Mouse (Mus musculus) spleen, adult 2 months (tissue): Measurements from ENCODE around the gene Mr1. TPM values are rescaled to one million over a fixed set of nuclear protein-coding genes. Genes with fewer than 3 reads are reported as not detected.

Experiments used
- DNase-seq, 2 experiments: peaks; one replicate each; pipeline versions ENCODE4 v3.0.0 to v3.0.0-alpha.2; 2012 to 2021; ENCODE audit warnings: low spot score in 2 of 2, low read depth in 1 of 2
- H3K27ac ChIP-seq: fragments of 200-500 bp; 2 replicates; pipeline ENCODE4 v1.5.1; 2012; ENCODE audit warnings: low read length, inconsistent platforms; ENCODE audit not compliant: insufficient read depth
- H3K27me3 ChIP-seq: fragments of 200-500 bp; 2 replicates; pipeline ENCODE4 v1.6.1; 2012; ENCODE audit warnings: mild to moderate bottlenecking, moderate library complexity, low read length, inconsistent platforms; ENCODE audit not compliant: control insufficient read depth, insufficient read depth
- H3K36me3 ChIP-seq: fragments of 200-500 bp; 2 replicates; pipeline ENCODE4 v1.6.1; 2012; ENCODE audit warnings: mild to moderate bottlenecking, low read length, inconsistent platforms; ENCODE audit not compliant: control insufficient read depth, insufficient read depth
- H3K4me1 ChIP-seq: fragments of 200-500 bp; 2 replicates; pipeline ENCODE4 v1.6.1; 2011; ENCODE audit warnings: inconsistent platforms; ENCODE audit not compliant: control insufficient read depth, insufficient read depth, insufficient read length
- H3K4me3 ChIP-seq: fragments of 200-500 bp; 2 replicates; pipeline ENCODE4 v1.5.1; 2011; ENCODE audit warnings: mild to moderate bottlenecking, inconsistent platforms; ENCODE audit not compliant: insufficient read depth, insufficient read length; ENCODE audit errors: extremely low read depth
- CTCF ChIP-seq: fragments of 200-500 bp; IDR thresholded peaks from 2 replicates; pipeline ENCODE4 v1.5.1; 2011; ENCODE audit warnings: mild to moderate bottlenecking, inconsistent platforms; ENCODE audit not compliant: insufficient read depth, insufficient read length, insufficient replicate concordance; ENCODE audit errors: extremely low read depth
- POLR2A ChIP-seq: fragments of 200-500 bp; IDR thresholded peaks from 2 replicates; pipeline ENCODE4 v1.6.1; 2011; ENCODE audit warnings: low read depth, low read length, inconsistent platforms
- WGBS: fragments of 180-500 bp; shearing (Covaris S2); methylation state at CpG from one replicate; pipeline ENCODE4 v1.1.7; 2018; 5-methylcytosine and 5-hydroxymethylcytosine counted together
- polyA plus RNA-seq: library from polyadenylated mRNA; depleted of rRNA; stranded (reverse); fragments of >200 nt; gene quantifications from 2 replicates; pipeline ENCODE4 v1.2.3, GENCODE M21; 2012

Mr1 gene
- polyA plus RNA-seq, 1 experiment = 2.2 TPM

DNA sequence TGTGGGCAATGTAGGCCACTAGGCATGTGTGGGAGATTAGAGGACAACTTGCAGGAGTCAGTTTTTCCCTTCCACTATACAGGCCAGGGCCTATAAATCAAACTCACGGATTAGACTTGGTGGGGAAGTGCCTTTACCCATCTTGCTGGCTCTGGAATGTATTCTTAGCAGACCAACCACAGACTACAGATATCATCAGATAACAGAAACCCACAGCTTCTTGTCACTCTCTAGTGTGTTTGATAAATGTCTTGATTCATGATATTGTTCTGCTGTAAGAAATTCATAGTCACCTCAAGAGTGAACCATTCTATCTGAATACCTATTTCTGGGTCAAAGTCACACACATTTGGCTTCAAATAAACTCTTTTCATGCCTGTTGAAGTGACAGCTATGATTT is 26.9 kb downstream of the Mr1 start:
- no peak for DNase-seq
- H3K36me3 ChIP-seq = no peaks in the 10 kb centered on the region
- H3K4me3 ChIP-seq = no peak overlapping the region
- H3K4me1 ChIP-seq = peaks cover 3% of the 10 kb centered on the region; the same call in 1 of the 2 replicates
- 85% methylated on average over 1 of the region's 1 CpGs for WGBS
- H3K27ac ChIP-seq = no peak overlapping the region
- TF ChIP-seq POLR2A = no peak
- TF ChIP-seq CTCF = no peak
- H3K27me3 ChIP-seq = no peaks in the 10 kb centered on the region

DNA sequence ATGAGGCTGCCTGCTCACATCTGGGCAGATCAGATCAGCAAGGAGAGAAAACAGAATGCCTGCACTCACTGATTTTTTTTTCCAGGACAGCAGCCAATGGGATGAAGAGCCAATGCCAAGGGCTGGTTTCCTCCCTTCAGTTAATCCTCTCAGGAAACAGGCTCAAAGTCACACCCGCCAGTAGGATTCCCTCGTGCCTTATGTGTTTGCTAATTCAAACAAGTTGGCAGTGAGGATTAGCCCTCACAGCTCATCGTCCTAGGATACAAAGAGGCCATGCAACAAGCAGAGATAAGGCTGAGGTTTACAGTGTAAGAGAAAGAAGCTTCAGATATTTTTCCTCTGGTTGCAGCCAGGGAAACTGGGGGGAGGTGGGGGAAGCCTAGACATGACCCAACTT is 32.7 kb downstream of the Mr1 start:
- H3K4me3 ChIP-seq = no peak overlapping the region
- no peak for DNase-seq
- TF ChIP-seq CTCF (no peak), POLR2A (no peak)
- peaks cover 5% of the 10 kb centered on the region; the same call in 1 of the 2 replicates for H3K4me1 ChIP-seq
- H3K27me3 ChIP-seq = no peaks in the 10 kb centered on the region
- H3K36me3 ChIP-seq = no peaks in the 10 kb centered on the region
- 73% methylated on average over 3 of the region's 3 CpGs for WGBS
- no peak overlapping the region for H3K27ac ChIP-seq

DNA sequence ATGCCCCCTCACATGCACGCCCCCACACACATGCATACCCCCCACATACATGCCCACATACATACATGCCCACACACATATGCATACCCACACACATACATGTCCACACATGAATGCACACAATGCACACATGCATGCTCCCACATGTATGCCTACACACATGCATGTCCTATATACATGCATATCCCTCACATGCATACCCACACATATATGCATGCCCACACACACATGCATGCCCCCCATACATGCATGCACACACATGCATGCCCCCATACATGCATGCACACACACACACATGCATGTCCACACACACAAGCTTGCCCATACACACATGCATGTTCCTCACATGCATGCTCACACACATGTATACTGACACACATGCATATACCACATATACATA is 33.7 kb downstream of the Mr1 start:
- DNase-seq = no peak
- no peak overlapping the region for H3K4me3 ChIP-seq
- no peaks in the 10 kb centered on the region for H3K36me3 ChIP-seq
- TF ChIP-seq CTCF = no peak
- no peak for TF ChIP-seq POLR2A
- H3K27me3 ChIP-seq = no peaks in the 10 kb centered on the region
- H3K4me1 ChIP-seq = peaks cover 10% of the 10 kb centered on the region; the same call in 1 of the 2 replicates
- WGBS = 95% methylated on average over 1 of the region's 1 CpGs
- no peak overlapping the region for H3K27ac ChIP-seq

DNA sequence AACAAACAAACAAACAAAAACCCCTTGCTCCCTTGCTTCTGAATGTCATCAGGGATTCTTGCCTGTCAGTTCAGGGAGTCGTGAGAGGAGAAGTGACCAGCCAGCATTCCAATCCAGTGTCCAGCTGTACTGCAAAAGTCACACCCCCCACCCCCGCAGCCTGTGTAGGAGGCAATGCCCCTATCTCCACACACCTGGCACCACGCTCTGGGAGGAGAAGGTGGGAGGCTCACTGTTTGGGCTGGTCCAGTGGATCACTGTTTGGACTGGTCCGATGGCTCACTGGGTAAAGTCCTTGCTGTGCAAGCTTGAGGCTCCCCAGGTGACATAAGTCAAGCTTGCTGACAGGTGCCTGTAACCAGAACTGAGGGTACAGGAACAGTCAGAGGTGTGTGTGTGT is 34.5 kb downstream of the Mr1 start:
- DNase-seq = no peak
- 88% methylated on average over 4 of the region's 4 CpGs for WGBS
- Histone ChIP-seq H3K27me3 (no peaks in the 10 kb centered on the region), H3K4me3 (no peak overlapping the region), H3K27ac (no peak overlapping the region), H3K36me3 (no peaks in the 10 kb centered on the region), H3K4me1 (peaks cover 10% of the 10 kb centered on the region; the same call in 1 of the 2 replicates)
- TF ChIP-seq CTCF = no peak
- no peak for TF ChIP-seq POLR2A

DNA sequence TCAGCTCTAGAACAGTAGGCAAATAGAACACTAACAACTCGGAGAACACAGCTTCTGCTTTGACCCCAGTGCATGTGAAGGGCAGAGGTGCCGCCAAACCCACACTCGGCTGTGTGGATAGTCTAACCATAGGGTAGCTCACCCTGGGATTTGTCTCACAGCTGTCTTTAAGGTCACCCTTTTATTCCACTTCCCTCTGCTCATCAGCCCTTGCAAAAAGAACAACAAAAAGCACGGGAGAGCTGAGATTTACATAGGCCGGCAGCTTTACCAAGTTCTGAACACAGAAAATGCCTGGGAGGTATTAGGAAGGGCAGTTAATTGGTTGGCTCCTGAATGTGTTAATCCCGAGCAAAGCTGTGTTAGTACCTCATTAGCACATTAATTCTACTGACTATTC is 35.1 kb downstream of the Mr1 start:
- no peaks in the 10 kb centered on the region for H3K36me3 ChIP-seq
- no peak overlapping the region for H3K4me3 ChIP-seq
- no peaks in the 10 kb centered on the region for H3K27me3 ChIP-seq
- H3K27ac ChIP-seq = no peak overlapping the region
- DNase-seq = no peak
- TF ChIP-seq POLR2A (no peak), CTCF (no peak)
- 81% methylated on average over 6 of the region's 6 CpGs for whole genome bisulfite sequencing
- H3K4me1 ChIP-seq = peaks cover 10% of the 10 kb centered on the region; the same call in 1 of the 2 replicates

DNA sequence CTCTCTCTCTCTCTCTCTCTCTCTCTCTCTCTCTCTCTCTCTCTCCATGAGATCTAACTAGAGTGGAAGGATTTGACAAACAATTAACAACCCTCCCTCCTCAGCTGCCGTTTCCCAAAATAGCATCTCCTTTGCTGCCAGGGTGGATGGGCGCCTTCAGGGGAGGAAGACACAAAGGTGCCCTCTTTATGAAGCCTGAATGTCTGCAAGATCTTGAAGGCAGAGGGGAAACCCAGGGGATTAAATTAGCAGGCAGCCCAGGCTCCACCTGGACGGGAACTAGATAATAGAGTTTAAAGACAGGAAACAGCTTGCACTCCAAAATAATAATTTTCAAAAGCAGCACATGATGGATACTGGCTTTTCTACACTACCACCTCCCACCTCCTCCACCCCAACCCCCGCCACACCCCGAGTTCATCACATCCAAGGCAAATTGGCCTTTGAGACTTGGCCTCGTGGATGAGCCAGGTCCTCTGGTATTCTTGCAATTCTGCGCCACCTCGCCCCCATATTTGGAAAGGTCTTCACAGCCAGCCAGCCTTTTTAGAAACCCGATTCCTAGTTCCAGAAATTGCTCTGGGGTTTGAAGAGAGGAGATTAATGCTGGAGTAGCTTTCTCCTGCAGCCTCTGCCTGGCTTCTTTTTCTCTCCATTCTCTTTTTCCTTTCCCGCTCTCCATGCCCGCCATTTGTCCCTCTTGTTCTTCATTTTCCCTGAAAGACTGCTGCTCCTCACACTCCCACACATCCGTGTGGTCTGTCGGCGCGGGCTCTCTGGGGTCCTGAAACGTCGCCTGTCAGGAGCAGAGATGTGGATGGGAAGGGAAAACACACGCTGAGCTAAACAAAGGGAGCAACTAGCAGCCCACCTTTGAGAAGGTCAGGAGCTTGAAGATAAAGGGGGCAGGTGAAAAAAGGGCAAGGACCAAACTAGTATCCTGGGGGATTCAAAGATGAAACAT is 36.9 kb downstream of the Mr1 start:
- no peak overlapping the region for H3K4me3 ChIP-seq
- 60% methylated on average over 18 of the region's 18 CpGs for WGBS
- H3K27me3 ChIP-seq = no peaks in the 10 kb centered on the region
- DNase-seq = no peak
- TF ChIP-seq CTCF = no peak
- no peak for TF ChIP-seq POLR2A
- H3K36me3 ChIP-seq = no peaks in the 10 kb centered on the region
- no peak overlapping the region for H3K27ac ChIP-seq
- peaks cover 10% of the 10 kb centered on the region; the same call in 1 of the 2 replicates for H3K4me1 ChIP-seq

DNA sequence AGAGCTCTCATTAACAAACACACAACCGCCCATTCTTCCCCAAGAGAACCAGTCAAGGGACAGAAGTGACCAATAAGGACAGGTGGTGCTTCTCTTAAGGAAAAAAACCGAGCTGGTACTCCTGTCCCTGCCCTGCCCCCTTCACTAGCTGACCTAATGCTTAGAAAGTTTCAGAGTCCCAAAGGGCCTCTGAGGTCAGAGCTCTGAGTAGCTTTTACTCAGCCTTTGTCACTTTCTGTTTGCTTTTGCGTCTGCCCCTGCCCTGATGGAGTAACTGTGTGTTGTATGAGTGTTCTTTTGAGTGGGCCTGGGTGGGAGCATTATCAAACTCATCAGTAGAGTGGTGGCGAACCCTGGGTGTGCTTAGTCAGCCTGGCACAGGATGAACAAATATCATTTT is 38.2 kb downstream of the Mr1 start:
- Histone ChIP-seq H3K4me1 (peaks cover 10% of the 10 kb centered on the region; the same call in 1 of the 2 replicates), H3K27ac (0 out of 2 replicates have a peak overlapping the region, but pooled peaks have one; percentile 17), H3K4me3 (no peak overlapping the region), H3K27me3 (no peaks in the 10 kb centered on the region), H3K36me3 (no peaks in the 10 kb centered on the region)
- TF ChIP-seq CTCF = no peak
- 31% methylated on average over 4 of the region's 4 CpGs for WGBS
- DNase-seq = no peak
